Mouse (Mus musculus): ENCODE data around the gene Rasa3.

Gene Rasa3

DNA sequence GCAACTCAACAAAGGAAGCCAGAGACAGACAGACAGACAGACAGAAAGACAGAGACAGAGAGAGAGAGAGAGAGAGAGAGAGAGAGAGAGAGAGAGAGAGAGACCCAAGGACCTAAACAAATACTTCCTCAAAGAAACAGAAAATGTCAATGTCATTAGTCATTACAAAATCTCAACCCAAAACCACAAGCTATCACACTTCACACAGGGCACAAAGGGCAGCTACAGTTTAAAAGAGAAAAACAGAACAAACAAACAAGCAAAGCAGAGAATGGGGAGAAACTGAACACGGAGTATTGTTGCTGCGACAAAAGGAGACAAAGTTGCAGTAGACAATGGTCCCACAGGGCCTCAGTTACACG lies 28.3 kb downstream of the Rasa3 start:
- in situ Hi-C loops (cut with MseI, MboI) = no loop called here

DNA sequence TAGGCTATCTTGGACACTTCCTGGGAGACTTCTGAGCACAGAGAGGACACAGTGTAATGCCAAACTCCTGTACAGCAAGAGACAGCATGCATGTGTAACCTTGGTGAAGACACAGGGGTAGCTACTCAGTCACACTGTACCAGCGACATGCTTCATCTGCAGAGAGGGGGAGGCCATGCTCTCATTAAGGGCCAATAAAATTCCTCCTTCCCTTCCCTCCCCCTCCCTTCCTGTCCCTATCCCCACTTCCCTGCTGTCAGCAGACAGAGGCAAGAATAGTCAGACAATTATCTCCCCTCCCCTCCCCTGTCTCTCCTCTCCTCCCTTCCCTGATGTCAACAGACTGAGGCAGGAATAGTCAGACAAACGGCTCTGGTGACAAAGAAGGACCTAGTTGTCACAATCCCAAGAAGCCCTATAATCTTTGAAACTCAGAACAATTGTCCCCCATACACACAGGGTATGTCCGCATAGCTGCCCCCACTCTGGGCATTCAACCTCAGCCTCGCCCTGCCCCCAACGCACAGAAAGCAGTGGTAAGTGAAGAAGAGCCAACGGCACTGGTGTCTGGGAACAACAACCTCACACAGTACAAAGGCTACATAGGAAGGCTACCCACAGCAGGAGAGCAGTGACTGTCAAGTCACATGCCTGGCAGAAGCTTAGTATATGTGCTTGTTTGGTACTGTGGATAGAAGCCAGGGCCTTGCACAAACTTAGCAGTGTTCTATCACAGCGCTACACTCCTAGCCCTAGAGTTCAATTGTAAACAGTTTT lies 28.8 kb downstream of the Rasa3 start:
- in situ Hi-C loops (cut with MseI, MboI) = no loop called here

DNA sequence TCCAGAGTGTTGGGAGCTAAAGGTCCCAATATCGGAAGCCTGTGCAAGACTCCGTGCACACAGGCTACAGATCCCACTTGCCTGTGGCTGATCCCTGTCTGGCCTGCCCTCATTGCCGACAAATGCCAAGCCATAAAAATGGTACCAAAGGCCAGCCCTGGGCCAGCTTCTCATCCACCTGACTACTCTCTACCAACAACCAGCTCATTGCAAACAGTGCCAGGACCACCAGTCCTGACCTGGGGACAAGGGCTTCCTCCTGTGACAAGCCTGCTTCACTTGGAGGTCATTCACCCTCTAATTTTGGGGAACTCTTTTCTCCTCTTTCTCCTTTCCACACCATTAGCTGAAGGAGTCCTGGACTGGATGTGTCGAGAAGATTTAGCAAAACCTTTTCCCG lies 29.8 kb downstream of the Rasa3 start:
- in situ Hi-C loops (cut with MseI, MboI) = no loop called here

DNA sequence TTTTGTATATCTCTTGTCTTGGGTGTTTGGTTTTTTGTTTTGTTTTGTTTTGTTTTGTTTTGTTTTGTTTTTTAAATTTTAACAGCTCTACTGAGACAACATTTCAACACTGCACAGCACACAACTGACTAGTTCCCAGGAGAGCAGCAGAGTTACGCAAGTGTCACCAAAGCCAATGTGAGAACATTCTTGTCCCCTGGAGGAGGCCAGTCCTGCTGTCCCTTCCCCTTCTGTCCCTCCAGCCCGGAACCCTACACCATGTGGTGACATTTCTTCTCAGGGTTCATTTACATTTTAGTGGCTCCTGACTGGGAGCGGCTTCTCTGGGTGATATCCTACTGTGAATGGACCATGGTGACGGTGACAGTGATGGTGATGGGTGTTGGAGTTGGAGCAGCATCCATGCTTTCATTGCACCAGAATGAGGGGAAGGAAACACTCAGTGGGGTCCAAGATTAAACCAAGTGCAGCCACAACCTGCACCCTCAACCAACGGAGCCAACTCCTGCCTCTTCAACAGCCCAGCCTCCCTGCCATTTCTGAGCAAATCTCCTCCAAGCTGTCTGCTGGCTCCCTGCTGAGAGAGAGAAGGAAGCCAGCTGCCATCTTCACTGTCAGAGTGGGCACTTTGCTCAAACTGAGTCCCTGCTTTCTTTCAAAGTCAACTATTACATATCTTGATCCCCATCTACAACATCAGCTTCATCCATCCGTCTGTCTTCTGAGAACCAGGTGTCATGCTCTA lies 32.3 kb downstream of the Rasa3 start:
- in situ Hi-C loops (cut with MseI, MboI) = no loop called here

DNA sequence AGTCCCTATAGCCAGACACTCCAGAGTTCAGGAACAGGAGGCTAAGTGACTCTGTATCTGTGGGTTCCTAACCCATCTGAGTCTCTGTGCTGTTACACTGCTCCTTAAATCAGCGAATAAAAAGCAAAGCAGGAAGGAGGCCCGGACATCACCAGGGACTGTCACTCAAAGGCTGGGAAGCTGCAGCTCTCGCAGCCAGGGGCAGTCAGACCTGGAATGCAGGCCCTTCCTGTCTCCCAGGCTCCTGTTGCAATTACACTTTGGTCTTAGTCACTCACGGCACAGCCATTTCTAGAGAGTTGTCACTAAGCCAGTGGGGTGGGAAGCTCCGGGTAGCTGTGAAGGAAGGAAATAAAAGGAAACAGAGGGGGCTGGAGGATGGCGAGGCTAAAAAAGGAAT lies 33.2 kb downstream of the Rasa3 start:
- in situ Hi-C loops (cut with MseI, MboI) = no loop called here

DNA sequence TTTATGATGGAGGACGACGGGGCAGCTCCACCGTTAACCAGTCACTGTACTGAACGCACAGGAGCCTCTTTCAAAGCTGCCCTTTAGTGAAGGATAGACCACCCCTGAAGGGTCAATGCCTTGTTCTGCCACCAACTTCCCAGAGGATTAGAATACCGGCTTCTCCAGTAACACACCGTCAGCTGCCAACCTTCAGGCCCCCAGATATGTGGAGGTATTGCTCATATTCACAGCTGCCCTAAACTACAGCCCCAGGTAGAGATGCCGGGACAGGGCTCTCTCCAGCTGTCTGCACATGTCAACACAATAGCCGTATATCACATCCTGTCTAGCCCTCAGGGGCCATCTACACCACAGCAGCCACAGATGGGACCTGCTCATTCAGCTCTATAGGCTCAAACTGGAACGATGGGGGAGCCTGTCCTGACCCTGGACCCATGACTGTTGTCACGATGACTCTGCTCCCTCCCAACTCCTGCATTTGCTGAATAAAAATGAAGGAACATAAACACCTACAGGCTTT lies 34.7 kb downstream of the Rasa3 start:
- in situ Hi-C loops (cut with MseI, MboI) = no loop called here

DNA sequence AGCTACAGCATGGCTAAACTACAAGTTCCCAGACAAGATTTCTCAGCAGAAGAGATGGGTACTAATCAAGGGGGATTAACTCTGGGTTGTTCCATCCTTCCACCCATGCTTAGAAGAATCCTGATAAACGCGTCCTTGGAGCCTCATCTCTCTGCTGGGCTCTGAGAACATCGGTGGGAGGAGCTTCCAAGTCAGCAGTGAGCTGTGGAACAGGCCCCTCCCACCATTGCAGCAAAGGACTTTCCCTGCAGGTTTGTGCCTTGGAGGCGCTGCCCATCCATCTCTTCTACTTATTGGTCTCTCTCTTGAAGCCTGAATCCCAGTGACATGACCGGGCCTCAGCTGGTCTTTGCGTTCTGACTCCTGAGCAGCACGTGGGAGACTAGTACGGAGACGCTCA lies 36.2 kb downstream of the Rasa3 start:
- in situ Hi-C loops (cut with MseI, MboI) = no loop called here

DNA sequence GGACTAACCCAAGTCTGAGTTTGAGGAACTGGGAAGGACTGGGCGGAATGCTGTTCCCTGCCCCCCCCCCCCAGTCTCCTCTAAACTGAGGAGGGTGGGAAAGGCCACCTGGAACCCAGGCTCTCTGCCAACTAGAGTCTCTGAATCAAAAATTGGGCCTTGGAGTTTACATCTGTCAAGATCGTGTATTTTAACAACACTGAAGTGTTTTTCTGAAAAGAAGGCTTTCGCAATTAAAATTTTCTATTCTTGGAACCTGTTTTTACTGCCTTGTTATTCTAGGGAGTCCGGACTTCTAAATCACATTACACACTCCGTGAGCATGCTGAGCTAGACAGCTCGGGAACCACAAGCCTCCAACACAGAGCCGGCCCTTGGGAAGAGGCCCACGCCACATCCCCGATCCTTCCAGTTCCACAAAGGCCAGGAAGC lies 36.9 kb downstream of the Rasa3 start:
- in situ Hi-C loops (cut with MseI, MboI) = no loop called here

DNA sequence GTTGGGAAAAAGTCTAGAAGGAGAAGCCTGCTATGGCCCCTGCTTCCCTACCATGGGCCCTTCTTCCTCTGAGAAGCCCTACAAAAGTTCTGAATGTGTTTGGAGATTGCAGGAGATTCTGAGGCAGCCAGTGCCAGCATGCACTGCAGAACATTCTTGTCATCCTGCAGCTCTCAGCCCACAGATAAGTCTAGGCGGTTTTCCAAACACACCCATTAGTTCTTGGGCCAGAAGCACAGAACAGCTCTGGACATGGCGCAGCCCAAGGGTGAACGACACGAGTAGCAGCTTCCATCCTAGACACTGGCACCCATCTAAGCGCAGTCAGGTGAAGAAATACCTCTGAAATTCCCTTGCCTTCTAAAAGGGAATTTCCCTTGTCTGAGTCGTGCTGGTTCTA lies 44.3 kb downstream of the Rasa3 start:
- in situ Hi-C loops (cut with MseI, MboI) = no loop called here

DNA sequence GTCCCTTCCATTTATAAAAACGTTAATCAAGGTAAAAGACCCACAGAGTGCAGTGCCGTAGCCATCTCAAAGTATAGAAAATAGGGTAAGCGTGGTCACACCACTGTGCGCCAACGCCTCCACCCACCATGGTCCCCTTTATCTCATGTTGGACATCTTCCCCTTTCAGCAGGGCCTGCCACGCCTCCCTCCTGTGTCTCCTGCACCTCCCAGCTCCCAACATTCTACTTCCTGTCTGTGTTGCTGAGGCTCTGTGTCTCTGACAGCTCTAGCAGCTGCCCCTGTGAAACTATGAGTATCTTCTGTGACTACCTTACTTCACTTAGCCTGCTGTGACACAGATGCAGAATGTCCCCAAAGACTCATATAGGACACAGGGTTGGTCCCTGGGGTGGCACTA lies 45.1 kb downstream of the Rasa3 start:
- in situ Hi-C loops (cut with MseI, MboI) = no loop called here

DNA sequence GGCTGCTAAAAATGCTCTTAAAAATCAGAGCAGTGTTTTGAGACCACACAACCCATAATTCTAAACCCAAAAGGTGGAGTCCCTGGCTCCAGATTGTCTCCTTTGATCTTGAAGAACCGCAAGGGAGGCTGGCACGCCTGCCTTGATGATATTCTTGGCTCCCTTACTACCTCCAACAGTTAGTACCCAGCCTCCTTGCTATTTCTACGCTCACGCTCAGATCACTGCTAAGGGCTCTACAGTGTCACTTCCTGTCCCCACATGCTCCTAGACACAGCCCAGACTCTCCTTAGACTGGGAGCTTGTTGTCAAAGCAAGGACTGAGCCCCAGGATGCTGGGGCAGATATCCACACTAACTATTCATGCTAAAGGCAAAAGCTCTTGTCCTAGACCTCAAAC lies 46.6 kb downstream of the Rasa3 start:
- in situ Hi-C loops (cut with MseI, MboI) = no loop called here

DNA sequence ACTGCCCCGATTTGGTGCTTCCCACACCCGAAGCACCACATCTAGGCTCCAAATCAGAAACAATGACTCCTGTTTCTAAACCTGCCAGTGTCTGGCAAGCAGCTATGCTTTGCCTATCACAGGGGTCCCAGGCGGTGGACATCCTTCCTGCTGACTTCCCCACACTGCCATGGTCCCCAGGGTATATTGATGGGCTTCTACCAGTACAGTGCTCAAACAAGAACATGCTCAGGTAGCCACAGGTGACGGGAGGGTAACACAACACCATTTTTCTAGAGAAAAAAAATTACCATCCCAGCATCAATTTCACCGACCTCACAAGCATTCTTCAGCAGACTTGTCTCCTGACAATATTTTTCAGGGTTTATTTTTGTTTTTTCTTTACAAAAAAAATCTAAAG lies 47.2 kb downstream of the Rasa3 start:
- in situ Hi-C loops (cut with MseI, MboI) = no loop called here

DNA sequence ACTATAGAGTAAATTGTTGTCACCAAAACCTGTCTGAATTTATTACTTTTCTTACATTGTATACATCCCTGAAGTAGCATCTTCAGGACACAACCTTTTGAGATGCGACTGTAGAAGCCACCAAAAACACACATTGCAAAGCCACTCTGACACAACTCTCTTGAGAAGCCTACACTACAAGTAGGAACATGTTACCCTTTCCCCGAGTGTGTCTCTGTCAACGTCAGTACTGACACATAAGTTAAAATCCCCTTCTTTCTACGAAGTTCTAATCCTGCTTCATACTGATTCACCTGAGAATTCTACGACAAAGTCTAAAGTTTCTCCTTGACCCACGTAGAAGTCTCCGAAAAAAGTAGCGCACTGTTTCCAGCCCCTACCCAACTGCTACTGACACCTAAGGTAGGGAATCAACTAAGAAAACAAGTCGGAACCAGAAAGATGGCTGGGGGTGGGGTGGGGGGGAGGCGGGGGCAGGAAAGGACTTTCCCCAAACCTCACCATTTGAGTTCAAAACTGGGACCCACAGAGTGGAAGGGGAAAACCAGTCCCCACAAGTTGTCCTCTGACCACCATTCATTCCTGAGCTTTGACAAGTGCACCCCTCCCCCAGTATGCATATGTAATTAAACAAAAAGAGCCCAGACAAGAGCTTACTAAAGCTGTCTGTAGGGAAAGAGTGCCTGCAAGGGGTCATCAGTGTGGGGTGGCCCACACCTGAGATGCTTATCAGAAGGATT lies 47.9 kb downstream of the Rasa3 start:
- in situ Hi-C loops (cut with MseI, MboI) = no loop called here

DNA sequence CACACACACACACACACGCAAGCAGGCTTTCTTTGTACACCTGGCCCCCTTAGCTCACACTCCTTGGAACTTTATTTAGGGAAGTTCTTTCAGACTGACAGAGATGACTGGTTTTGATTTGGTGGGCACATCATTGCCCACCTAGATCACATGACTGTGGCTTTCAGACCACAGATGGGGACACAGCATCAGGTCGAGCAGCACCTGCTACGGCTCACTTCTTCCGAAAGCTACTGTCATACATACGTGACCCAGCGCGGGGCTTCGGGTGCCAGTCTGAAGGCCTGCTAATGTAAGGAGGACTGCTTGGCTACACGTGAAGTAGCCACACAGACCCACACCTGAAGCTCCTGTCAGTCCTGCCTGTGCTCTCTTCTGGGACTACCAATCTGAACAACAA lies 49.3 kb downstream of the Rasa3 start:
- in situ Hi-C loops (cut with MseI, MboI) = no loop called here

DNA sequence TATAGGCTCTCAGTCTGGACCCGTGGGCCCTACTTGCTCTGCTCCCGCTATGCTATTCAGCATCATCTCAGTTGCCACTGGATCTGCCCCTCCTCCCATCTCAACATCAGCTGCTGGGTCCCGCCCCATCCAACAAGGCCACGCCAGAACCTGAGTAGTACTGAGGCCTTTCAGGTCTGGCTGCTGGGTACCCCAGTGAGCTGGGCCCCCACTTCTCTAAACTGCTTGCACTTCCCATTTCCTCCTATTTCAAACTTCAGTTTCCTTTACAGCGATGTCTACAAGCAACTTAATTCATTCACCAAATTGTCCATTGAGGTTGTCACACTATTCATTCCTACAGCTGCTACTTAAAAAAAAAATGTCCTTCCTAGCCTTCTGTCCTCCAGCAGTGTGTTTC lies 49.8 kb downstream of the Rasa3 start:
- in situ Hi-C loops (cut with MseI, MboI) = no loop called here

DNA sequence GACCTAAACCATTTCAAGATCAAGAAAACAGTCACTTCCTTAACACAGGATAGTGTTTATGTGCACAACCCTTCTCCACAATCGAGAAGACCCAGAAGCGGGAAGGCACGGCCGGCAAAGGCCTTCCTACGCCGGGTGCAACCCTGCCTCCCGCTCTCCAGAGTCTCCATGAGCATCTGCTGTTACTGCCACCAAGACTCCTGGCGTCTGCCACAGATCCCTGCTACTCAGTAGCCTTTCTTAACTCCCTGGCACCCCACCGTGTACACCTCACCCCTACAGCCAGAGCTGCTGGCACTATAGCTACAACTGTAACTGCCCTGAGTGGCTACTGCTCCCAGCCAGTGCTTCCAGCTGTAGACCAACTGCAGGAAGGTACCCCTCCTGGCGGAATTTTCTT lies 51.3 kb downstream of the Rasa3 start:
- in situ Hi-C loops (cut with MseI, MboI) = no loop called here

DNA sequence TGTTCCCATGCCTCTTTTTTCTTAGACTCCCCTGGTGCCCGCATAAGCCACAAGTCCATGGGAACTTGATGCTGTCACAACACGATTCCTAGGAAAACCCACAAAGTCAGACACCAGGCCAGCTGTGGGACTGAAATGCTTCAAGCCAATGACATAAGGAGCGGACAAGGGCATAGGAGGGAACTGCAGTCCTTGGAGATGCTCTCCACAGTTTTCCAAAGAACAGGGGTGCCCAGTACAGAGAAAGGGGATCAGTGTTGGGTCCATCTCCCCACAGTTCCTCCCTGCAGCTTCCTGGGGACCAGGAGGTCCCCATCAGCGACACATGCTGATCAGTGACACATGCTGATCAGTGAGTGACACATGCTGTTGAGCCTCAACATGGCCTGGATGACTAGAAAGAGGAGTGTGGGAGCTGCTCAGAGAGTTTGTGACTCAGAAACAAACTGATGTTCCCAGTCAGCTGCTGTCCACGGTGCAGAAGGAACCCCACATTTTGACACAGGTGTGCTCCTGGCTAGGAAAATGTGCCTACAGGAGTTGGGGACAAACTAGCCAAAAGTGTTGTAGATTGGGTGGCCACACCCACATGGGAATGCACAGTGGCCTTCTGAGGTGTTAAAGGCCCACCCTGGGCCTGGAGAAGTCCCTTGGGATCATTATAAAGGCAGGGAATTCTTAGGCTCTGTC lies 52.0 kb downstream of the Rasa3 start:
- in situ Hi-C loops (cut with MseI, MboI) = no loop called here

DNA sequence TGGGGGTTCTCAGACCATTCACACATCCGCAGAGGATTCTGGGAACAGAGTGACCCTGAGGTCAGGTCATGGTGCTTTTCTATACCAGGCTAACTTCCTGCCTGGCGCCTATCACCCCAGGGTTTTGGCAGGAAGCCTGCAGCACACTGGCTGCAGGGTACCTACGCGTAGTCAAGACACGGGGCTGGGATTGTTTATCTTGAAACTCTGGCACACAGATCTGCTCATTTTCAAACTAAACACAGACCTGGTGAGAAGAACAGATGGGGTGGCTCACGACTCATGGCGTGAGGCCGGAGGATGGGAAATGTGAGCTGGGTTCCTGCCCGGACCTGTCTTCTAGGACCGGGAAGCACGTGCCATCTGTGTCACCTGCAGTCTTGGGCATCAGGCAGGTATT lies 52.5 kb downstream of the Rasa3 start:
- in situ Hi-C loops (cut with MseI, MboI) = no loop called here

DNA sequence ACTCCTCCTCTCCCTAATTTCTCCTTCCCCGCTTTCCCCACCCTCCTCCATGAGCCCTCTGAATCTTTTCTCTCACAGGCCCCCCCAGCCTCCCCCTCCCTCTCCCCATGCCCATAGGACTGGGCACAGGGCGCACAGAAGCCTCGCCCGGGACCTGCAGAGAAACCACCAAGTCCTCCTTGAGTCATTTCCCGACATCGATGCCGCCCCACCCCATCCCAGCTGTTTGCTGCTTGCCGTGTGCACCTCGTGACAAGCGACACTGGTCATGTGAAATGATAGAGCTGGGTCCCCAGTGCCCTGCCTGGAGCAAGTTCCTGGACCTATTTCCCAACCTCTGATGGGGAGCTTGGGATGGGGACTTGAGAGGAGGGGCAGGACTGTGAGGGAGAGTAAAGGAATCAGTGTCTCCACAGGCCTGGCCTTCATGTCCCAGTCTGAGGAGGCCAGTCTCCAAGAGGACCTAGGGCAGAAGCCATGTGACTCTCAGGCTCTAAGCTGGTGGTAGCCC lies 53.4 kb downstream of the Rasa3 start:
- in situ Hi-C loops (cut with MseI, MboI) = no loop called here

DNA sequence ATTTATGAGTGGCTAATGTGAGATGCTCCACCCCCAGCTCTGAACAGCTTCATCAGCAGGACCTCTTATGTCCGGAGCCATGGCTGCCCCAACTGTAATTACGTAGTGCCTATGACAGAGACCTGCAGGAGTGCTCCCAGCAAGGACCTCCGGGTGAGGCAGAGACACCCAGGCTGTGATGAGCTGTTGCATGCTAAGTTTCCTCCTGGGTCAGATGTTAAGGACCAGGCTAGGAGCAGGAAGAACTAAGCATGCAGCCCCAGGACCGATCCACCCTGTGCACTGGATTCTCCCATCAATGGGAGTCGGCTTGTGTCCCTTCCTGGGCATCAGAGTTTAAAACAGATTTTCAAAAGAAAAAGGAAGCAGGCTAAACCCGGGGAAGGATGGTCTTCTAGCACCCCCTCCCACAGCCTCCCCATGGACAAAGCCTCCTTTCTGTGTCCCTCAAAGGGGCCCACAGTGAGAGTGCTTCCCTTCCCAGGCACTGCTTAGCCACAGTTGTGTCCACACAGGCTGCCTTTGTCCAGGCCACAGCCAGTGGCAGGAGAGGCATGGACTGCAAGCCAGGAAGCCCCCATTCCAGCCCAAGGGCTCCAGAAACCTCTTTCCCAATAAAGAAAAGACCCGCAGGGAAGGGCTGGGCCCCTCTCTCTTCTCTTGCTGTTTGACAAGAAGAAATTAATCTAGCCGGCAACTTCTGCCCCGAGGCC lies 54.2 kb downstream of the Rasa3 start:
- in situ Hi-C loops (cut with MseI, MboI) = no loop called here

Measured in mouse trophoblast stem cell (cell line).